Mouse (Mus musculus): ENCODE data around the gene Dnah6. TPM values are rescaled to one million over a fixed set of nuclear protein-coding genes. Genes with fewer than 3 reads are reported as not detected.

The Dnah6 gene
- polyA plus RNA-seq, 2 experiments, result 0.01 TPM

GRCm38 (mm10) chr6:73251336-73251735 lies 29.9 kb upstream of the Dnah6 start:
- H3K27ac ChIP-seq, result no peak overlapping the region

GRCm38 (mm10) chr6:73249851-73250250 lies 28.4 kb upstream of the Dnah6 start:
- ATAC-seq (ENCODE audit: insufficient read depth) (no peak), DNase-seq (ENCODE audit: low read depth in 3 of 3, low spot score in 3 of 3) (no peak)
- H3K4me3 ChIP-seq (ENCODE audit: insufficient read depth in 1 of 2, low read depth in 2 of 2, low read length in 2 of 2), result peak overlapping the region in 1 of 2 experiments; percentile 89; a peak in 2 of 4 replicates
- no peak overlapping the region for H3K9ac ChIP-seq (replicated peaks)
- no peaks in the 10 kb centered on the region for H3K27me3 ChIP-seq (ENCODE audit: control insufficient read depth, insufficient read depth, low read length)
- peak overlapping the region; percentile 76 for H3K4me2 ChIP-seq (ENCODE audit: low read depth)
- H3K36me3 ChIP-seq (replicated peaks; ENCODE audit: control insufficient read depth, insufficient read depth, low read depth), result no peaks in the 10 kb centered on the region
- H3K4me1 ChIP-seq (replicated peaks; ENCODE audit: control insufficient read depth in 2 of 2, insufficient read depth in 2 of 2, low read length in 1 of 2), result peaks cover 5 to 24% of the 10 kb centered on the region in 2 experiments; a peak in 2 of 4 replicates
- TF ChIP-seq EP300 (IDR thresholded peaks at IDR 0.05; ENCODE audit: low read depth) (no peak), CTCF (IDR thresholded peaks at IDR 0.05; ENCODE audit: low read depth) (no peak)
- no peak overlapping the region for H3K27ac ChIP-seq
- no peaks in the 10 kb centered on the region for H3K9me3 ChIP-seq (ENCODE audit: control insufficient read depth, low read length)
- 59% methylated on average over 4 of the region's 4 CpGs for WGBS (ENCODE audit: insufficient replicate concordance)

More at GRCm38 (mm10) chr6:73251336-73251735, 29.9 kb upstream of the Dnah6 start:
- no peak overlapping the region for H3K4me2 ChIP-seq (ENCODE audit: low read depth)
- no peaks in the 10 kb centered on the region for H3K27me3 ChIP-seq (ENCODE audit: control insufficient read depth, insufficient read depth, low read length)
- DNase-seq (ENCODE audit: low read depth in 3 of 3, low spot score in 3 of 3) (no peak), ATAC-seq (ENCODE audit: insufficient read depth) (no peak)
- peaks cover 5 to 24% of the 10 kb centered on the region in 2 experiments; a peak in 2 of 4 replicates for H3K4me1 ChIP-seq (replicated peaks; ENCODE audit: control insufficient read depth in 2 of 2, insufficient read depth in 2 of 2, low read length in 1 of 2)
- no peak overlapping the region for H3K4me3 ChIP-seq (ENCODE audit: insufficient read depth in 1 of 2, low read depth in 2 of 2, low read length in 2 of 2)
- WGBS (ENCODE audit: insufficient replicate concordance), result 83% methylated on average over 11 of the region's 11 CpGs
- no peak overlapping the region for H3K9ac ChIP-seq (replicated peaks)
- TF ChIP-seq EP300 (IDR thresholded peaks at IDR 0.05; ENCODE audit: low read depth) (no peak), CTCF (IDR thresholded peaks at IDR 0.05; ENCODE audit: low read depth) (no peak)
- H3K9me3 ChIP-seq (ENCODE audit: control insufficient read depth, low read length), result no peaks in the 10 kb centered on the region
- H3K36me3 ChIP-seq (replicated peaks; ENCODE audit: control insufficient read depth, insufficient read depth, low read depth), result peaks cover 1% of the 10 kb centered on the region; the same call in 1 of the 2 replicates

GRCm38 (mm10) chr6:73249049-73249422 lies 27.6 kb upstream of the Dnah6 start:
- WGBS (ENCODE audit: insufficient replicate concordance), result 2% methylated on average over 12 of the region's 12 CpGs
- no peak overlapping the region for H3K27ac ChIP-seq

GRCm38 (mm10) chr6:73248237-73249048 lies 27.0 kb upstream of the Dnah6 start, which contains the start of gene Suclg1:
TSS of gene Suclg1 (plus strand) at chr6:73248382.
- no peaks in the 10 kb centered on the region for H3K27me3 ChIP-seq (ENCODE audit: control insufficient read depth, insufficient read depth, low read length)
- peak within 1 kb of the TSS; percentile 91 for H3K9ac ChIP-seq (replicated peaks)
- WGBS (ENCODE audit: insufficient replicate concordance), result 1% methylated on average over 57 of the region's 58 CpGs
- H3K9me3 ChIP-seq (ENCODE audit: control insufficient read depth, low read length), result no peaks in the 10 kb centered on the region
- TF ChIP-seq EP300 (IDR thresholded peaks at IDR 0.05; ENCODE audit: low read depth) (peak; percentile 51; the same call in 1 of the 2 replicates), CTCF (IDR thresholded peaks at IDR 0.05; ENCODE audit: low read depth) (no peak; the same call in 1 of the 2 replicates)
- no peaks in the 10 kb centered on the region for H3K36me3 ChIP-seq (replicated peaks; ENCODE audit: control insufficient read depth, insufficient read depth, low read depth)
- H3K27ac ChIP-seq, result no peak within 1 kb of the TSS
- peak; percentile 92 for ATAC-seq (ENCODE audit: insufficient read depth)
- peak within 1 kb of the TSS; percentile 81 to 89 for H3K4me3 ChIP-seq (ENCODE audit: insufficient read depth in 1 of 2, low read depth in 2 of 2, low read length in 2 of 2)
- H3K4me2 ChIP-seq (ENCODE audit: low read depth), result peak within 1 kb of the TSS; percentile 76
- DNase-seq (ENCODE audit: low read depth in 3 of 3, low spot score in 3 of 3), result peak; percentile 61 to 73 (median 66)
- peaks cover 5 to 20% of the 10 kb centered on the region in 2 experiments; a peak in 2 of 4 replicates for H3K4me1 ChIP-seq (replicated peaks; ENCODE audit: control insufficient read depth in 2 of 2, insufficient read depth in 2 of 2, low read length in 1 of 2)

More at GRCm38 (mm10) chr6:73249049-73249422, 27.6 kb upstream of the Dnah6 start:
- peaks cover 5 to 21% of the 10 kb centered on the region in 2 experiments; a peak in 2 of 4 replicates for H3K4me1 ChIP-seq (replicated peaks; ENCODE audit: control insufficient read depth in 2 of 2, insufficient read depth in 2 of 2, low read length in 1 of 2)
- H3K9ac ChIP-seq (replicated peaks), result peak overlapping the region; percentile 91
- peak overlapping the region; percentile 81 to 89 for H3K4me3 ChIP-seq (ENCODE audit: insufficient read depth in 1 of 2, low read depth in 2 of 2, low read length in 2 of 2)
- H3K36me3 ChIP-seq (replicated peaks; ENCODE audit: control insufficient read depth, insufficient read depth, low read depth), result no peaks in the 10 kb centered on the region
- no peaks in the 10 kb centered on the region for H3K9me3 ChIP-seq (ENCODE audit: control insufficient read depth, low read length)
- peak in 1 of 3 experiments; percentile 36 for DNase-seq (ENCODE audit: low read depth in 3 of 3, low spot score in 3 of 3)
- peak overlapping the region; percentile 76 for H3K4me2 ChIP-seq (ENCODE audit: low read depth)
- TF ChIP-seq EP300 (IDR thresholded peaks at IDR 0.05; ENCODE audit: low read depth) (no peak), CTCF (IDR thresholded peaks at IDR 0.05; ENCODE audit: low read depth) (no peak)
- ATAC-seq (ENCODE audit: insufficient read depth), result peak; percentile 16; the same call in 1 of the 2 replicates
- no peaks in the 10 kb centered on the region for H3K27me3 ChIP-seq (ENCODE audit: control insufficient read depth, insufficient read depth, low read length)

- H3K4me3 ChIP-seq (ENCODE audit: insufficient read depth in 1 of 2, low read depth in 2 of 2, low read length in 2 of 2), result peak overlapping the region in 1 of 2 experiments; percentile 89; a peak in 2 of 4 replicates
- H3K4me1 ChIP-seq (replicated peaks; ENCODE audit: control insufficient read depth in 2 of 2, insufficient read depth in 2 of 2, low read length in 1 of 2), result peaks cover 3 to 13% of the 10 kb centered on the region in 2 experiments; a peak in 2 of 4 replicates
- no peak overlapping the region for H3K9ac ChIP-seq (replicated peaks)
- no peaks in the 10 kb centered on the region for H3K9me3 ChIP-seq (ENCODE audit: control insufficient read depth, low read length)
- 39% methylated on average over 4 of the region's 4 CpGs for WGBS (ENCODE audit: insufficient replicate concordance)
- no peak overlapping the region for H3K27ac ChIP-seq
- ATAC-seq (ENCODE audit: insufficient read depth) (no peak), DNase-seq (ENCODE audit: low read depth in 3 of 3, low spot score in 3 of 3) (peak in 2 of 3 experiments; percentile 41 to 46)
- H3K27me3 ChIP-seq (ENCODE audit: control insufficient read depth, insufficient read depth, low read length), result no peaks in the 10 kb centered on the region
- peak overlapping the region; percentile 76 for H3K4me2 ChIP-seq (ENCODE audit: low read depth)
- TF ChIP-seq CTCF (IDR thresholded peaks at IDR 0.05; ENCODE audit: low read depth) (peak; percentile 66), EP300 (IDR thresholded peaks at IDR 0.05; ENCODE audit: low read depth) (no peak)
- H3K36me3 ChIP-seq (replicated peaks; ENCODE audit: control insufficient read depth, insufficient read depth, low read depth), result no peaks in the 10 kb centered on the region
Observed at GRCm38 (mm10) chr6:73247452-73247851, 26.0 kb upstream of the Dnah6 start.

All from liver, embryonic 14.5 days (tissue).